Mouse (Mus musculus) macrophage (primary cell): Measurements from ENCODE around the gene Mecom. TPM values are rescaled to one million over a fixed set of nuclear protein-coding genes. Genes with fewer than 3 reads are reported as not detected.
"Not testable (repeated sequence)": the region's sequence is repeated elsewhere in the genome, so short reads cannot be mapped to it uniquely, and the experiment has no call there.

Experiments used
- H3K27ac ChIP-seq: fragments of 350-480 bp; formaldehyde crosslinking; 2 replicates; pipeline ENCODE4 v1.9.0; 2021
- H3K36me3 ChIP-seq: fragments of 350-480 bp; formaldehyde crosslinking; 2 replicates; pipeline ENCODE4 v1.9.0; 2021; ENCODE audit errors: inconsistent target
- H3K4me3 ChIP-seq: fragments of 350-480 bp; formaldehyde crosslinking; 2 replicates; pipeline ENCODE4 v1.9.0; 2021; ENCODE audit errors: inconsistent target
- H3K79me2 ChIP-seq: fragments of 350-480 bp; formaldehyde crosslinking; 2 replicates; pipeline ENCODE4 v1.9.0; 2021; ENCODE audit errors: inconsistent target
- WGBS: methylation state at CpG from one replicate; pipeline ENCODE4 v1.1.7; 2026; ENCODE audit warnings: inconsistent platforms; ENCODE audit not compliant: missing documents; 5-methylcytosine and 5-hydroxymethylcytosine counted together
- polyA plus RNA-seq: library from polyadenylated mRNA; stranded (reverse); fragments of 250-400 nt; gene quantifications from 3 replicates; pipeline ENCODE4 v1.2.4, GENCODE M21; 2018; ENCODE audit warnings: inconsistent platforms

Gene Mecom
- polyA plus RNA-seq, 1 experiment from 2014 or later = not detected

DNA sequence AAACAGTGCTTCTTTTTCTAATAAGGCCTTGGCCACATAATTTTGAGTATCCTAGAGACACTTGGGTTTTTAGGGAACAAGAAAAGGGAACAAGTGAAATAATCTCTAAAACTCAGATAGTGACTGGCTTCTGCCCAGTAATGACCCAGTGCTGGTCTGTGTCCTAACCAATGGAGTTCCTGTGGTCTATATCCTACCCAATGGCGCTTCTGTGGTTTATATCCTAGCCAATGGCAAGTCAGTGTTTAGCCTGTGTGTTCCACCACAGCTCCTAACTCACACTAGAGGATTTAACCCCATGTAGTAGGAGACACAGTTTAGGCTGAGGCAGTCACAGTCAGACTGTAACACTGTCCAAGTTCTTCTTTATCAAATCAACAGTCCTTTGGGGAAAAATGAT is 313.8 kb downstream of the Mecom start:
- WGBS = 0% methylated on average over 1 of the region's 1 CpGs
- no peaks in the 10 kb centered on the region for H3K79me2 ChIP-seq
- H3K27ac ChIP-seq = no peak overlapping the region
- no peak overlapping the region for H3K4me3 ChIP-seq
- no peaks in the 10 kb centered on the region for H3K36me3 ChIP-seq

GRCm38 (mm10) chr3:30227964-30228670 is 319.7 kb downstream of the Mecom start:
- H3K4me3 ChIP-seq = no peak overlapping the region
- H3K27ac ChIP-seq = no peak overlapping the region
- no peaks in the 10 kb centered on the region for H3K79me2 ChIP-seq
- 90% methylated on average over 12 of the region's 12 CpGs for WGBS
- no peaks in the 10 kb centered on the region for H3K36me3 ChIP-seq

- Histone ChIP-seq H3K4me3 (no peak overlapping the region), H3K79me2 (no peaks in the 10 kb centered on the region), H3K27ac (no peak overlapping the region), H3K36me3 (no peaks in the 10 kb centered on the region)
- 72% methylated on average over 13 of the region's 13 CpGs for WGBS
These were observed 320.9 kb downstream of the Mecom start for GRCm38 (mm10) chr3:30226928-30227370.

GRCm38 (mm10) chr3:30225200-30225599 is 322.6 kb downstream of the Mecom start:
- 91% methylated on average over 6 of the region's 6 CpGs for WGBS
- H3K79me2 ChIP-seq, H3K4me3 ChIP-seq, H3K36me3 ChIP-seq, H3K27ac ChIP-seq: not testable (repeated sequence)

- Histone ChIP-seq H3K27ac (no peak overlapping the region), H3K4me3 (no peak overlapping the region), H3K36me3 (no peaks in the 10 kb centered on the region), H3K79me2 (no peaks in the 10 kb centered on the region)
- WGBS = 96% methylated on average over 19 of the region's 19 CpGs
These were observed 327.0 kb downstream of the Mecom start for GRCm38 (mm10) chr3:30220701-30221412.

DNA sequence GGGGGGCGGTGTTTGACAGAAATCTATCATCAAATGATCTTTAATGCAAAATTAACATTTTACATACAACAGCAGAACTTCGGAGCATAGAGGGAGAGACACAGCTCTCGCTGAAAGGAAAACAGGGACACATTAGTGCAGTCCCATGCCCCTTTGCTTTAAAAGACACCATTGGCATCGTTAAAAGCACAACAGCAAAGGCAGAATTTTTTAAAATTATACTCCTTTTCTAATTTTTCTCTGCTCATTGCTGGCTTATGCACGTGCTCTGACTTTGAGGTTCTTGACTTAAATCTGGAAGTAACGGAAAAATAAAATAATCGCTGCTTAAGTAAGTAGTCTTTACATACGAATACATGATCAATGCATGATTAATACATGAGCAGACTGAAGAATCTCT is 327.9 kb downstream of the Mecom start:
- H3K79me2 ChIP-seq = no peaks in the 10 kb centered on the region
- H3K27ac ChIP-seq = no peak overlapping the region
- no peak overlapping the region for H3K4me3 ChIP-seq
- H3K36me3 ChIP-seq = no peaks in the 10 kb centered on the region
- 84% methylated on average over 8 of the region's 8 CpGs for WGBS

- Histone ChIP-seq H3K79me2 (no peaks in the 10 kb centered on the region), H3K4me3 (no peak overlapping the region), H3K27ac (no peak overlapping the region), H3K36me3 (no peaks in the 10 kb centered on the region)
- WGBS = 83% methylated on average over 21 of the region's 21 CpGs
These were observed 328.5 kb downstream of the Mecom start for GRCm38 (mm10) chr3:30219190-30219884.

GRCm38 (mm10) chr3:30214607-30215006 is 333.2 kb downstream of the Mecom start:
- 88% methylated on average over 4 of the region's 4 CpGs for WGBS
- H3K36me3 ChIP-seq = no peaks in the 10 kb centered on the region
- no peak overlapping the region for H3K4me3 ChIP-seq
- no peak overlapping the region for H3K27ac ChIP-seq
- H3K79me2 ChIP-seq = no peaks in the 10 kb centered on the region

- Histone ChIP-seq H3K79me2 (no peaks in the 10 kb centered on the region), H3K4me3 (no peak overlapping the region), H3K27ac (no peak overlapping the region), H3K36me3 (no peaks in the 10 kb centered on the region)
- 93% methylated on average over 7 of the region's 7 CpGs for WGBS
These were observed 334.2 kb downstream of the Mecom start for GRCm38 (mm10) chr3:30213540-30214170.

DNA sequence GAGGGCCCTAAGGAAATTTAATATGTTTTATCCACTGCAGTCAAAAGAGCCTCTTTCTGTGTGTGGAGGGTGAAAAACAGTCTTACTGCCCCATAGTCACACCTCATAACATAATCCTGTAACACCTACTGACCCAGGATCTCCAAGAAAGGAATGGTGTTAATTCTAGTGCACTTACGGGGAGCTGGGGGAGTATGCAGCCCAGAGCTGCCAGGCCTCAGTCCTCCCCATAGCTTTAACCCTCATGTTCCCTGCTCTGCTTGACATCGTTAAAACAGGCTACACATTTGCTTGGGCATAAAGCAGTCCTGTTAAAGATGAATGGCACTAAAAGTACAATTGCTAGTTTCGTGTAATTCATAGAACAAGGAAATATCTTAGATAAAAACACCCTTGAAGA is 335.0 kb downstream of the Mecom start:
- no peak overlapping the region for H3K4me3 ChIP-seq
- 89% methylated on average over 3 of the region's 3 CpGs for WGBS
- no peak overlapping the region for H3K27ac ChIP-seq
- H3K36me3 ChIP-seq = no peaks in the 10 kb centered on the region
- no peaks in the 10 kb centered on the region for H3K79me2 ChIP-seq

GRCm38 (mm10) chr3:30209131-30209530 is 338.7 kb downstream of the Mecom start:
- Histone ChIP-seq H3K36me3 (no peaks in the 10 kb centered on the region), H3K4me3 (no peak overlapping the region), H3K79me2 (no peaks in the 10 kb centered on the region), H3K27ac (no peak overlapping the region)

DNA sequence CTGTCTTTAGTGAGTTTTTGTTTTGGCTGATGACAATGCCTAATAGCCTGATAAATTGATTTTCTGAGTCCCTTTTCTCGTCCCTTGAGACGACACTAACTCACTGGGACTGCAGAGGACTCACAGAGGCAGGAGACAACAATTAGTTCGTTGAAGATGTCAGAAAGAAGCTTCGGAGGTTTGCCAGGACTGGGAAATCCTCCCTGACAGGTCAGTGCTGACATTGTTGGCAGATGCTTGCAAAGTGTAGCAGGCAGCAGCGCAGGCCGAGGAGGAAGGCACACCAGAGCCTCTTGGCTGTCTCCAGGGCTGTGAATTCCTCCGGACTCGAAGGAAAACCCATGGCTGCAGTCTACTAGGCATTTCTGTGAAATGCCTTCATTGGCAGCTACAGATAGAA is 339.9 kb downstream of the Mecom start:
- H3K27ac ChIP-seq = no peak overlapping the region
- H3K4me3 ChIP-seq = no peak overlapping the region
- WGBS = 88% methylated on average over 8 of the region's 8 CpGs
- no peaks in the 10 kb centered on the region for H3K79me2 ChIP-seq
- H3K36me3 ChIP-seq = no peaks in the 10 kb centered on the region

GRCm38 (mm10) chr3:30207431-30207830 is 340.4 kb downstream of the Mecom start:
- Histone ChIP-seq H3K79me2 (no peaks in the 10 kb centered on the region), H3K36me3 (no peaks in the 10 kb centered on the region), H3K27ac (no peak overlapping the region), H3K4me3 (no peak overlapping the region)
- 57% methylated on average over 5 of the region's 5 CpGs for WGBS

- Histone ChIP-seq H3K79me2 (no peaks in the 10 kb centered on the region), H3K4me3 (no peak overlapping the region), H3K36me3 (no peaks in the 10 kb centered on the region), H3K27ac (no peak overlapping the region)
- 4% methylated on average over 8 of the region's 8 CpGs for WGBS
These were observed 341.7 kb downstream of the Mecom start for GRCm38 (mm10) chr3:30206123-30206522.

DNA sequence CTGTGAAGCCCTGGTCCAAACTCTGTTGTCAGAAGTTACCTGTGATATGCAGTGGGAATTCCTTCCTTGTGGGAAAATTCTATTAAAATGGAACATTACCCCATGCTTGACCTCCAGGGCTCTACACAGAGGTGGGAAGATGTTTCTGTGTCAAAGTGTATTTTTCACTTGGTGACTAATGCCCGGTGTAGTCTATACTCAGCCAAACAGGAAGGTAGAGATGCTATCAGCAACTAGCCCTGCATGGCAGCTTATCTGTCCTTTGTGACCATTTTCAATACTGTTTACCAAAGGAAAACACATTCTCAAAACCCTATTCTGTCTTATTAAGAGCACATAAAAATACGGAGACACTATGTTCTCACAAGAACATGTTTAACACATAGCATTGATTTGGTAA is 344.0 kb downstream of the Mecom start:
- Histone ChIP-seq H3K4me3 (no peak overlapping the region), H3K79me2 (no peaks in the 10 kb centered on the region), H3K27ac (no peak overlapping the region), H3K36me3 (no peaks in the 10 kb centered on the region)
- 44% methylated on average over 2 of the region's 2 CpGs for WGBS
